Mouse (Mus musculus) C2C12 (cell line): Measurements from ENCODE around the gene Abl2. TPM values are rescaled to one million over a fixed set of nuclear protein-coding genes. Genes with fewer than 3 reads are reported as not detected.

Experiments used
- H3K27me3 ChIP-seq: one replicate; pipeline ENCODE4 v1.6.1; 2011; ENCODE audit not compliant: control insufficient read depth, insufficient read depth, insufficient read length
- H3K36me3 ChIP-seq: one replicate; pipeline ENCODE4 v1.6.1; 2011; ENCODE audit not compliant: control insufficient read depth, insufficient read depth
- H3K4me3 ChIP-seq: one replicate; pipeline ENCODE4 v1.5.1; 2011; ENCODE audit warnings: mild to moderate bottlenecking, control low read depth; ENCODE audit not compliant: poor library complexity, insufficient read depth, severe bottlenecking
- H3K79me2 ChIP-seq: one replicate; pipeline ENCODE4 v1.6.1; 2011; ENCODE audit not compliant: control insufficient read depth, insufficient read depth
- H3K79me3 ChIP-seq: one replicate; pipeline ENCODE4 v1.6.1; 2011; ENCODE audit warnings: low read depth, control low read depth
- H3ac ChIP-seq: one replicate; pipeline ENCODE3; 2011; ENCODE audit warnings: low read depth; ENCODE audit not compliant: control insufficient read depth, insufficient read length
- CEBPB ChIP-seq: IDR thresholded peaks from one replicate; pipeline ENCODE4 v1.6.1; 2011; ENCODE audit warnings: low read depth, mild to moderate bottlenecking, control low read depth, moderate library complexity
- CTCF ChIP-seq: IDR thresholded peaks from one replicate; pipeline ENCODE4 v1.5.1; 2011; ENCODE audit not compliant: control insufficient read depth, insufficient read depth, insufficient read length
- FOSL1 ChIP-seq: IDR thresholded peaks from one replicate; pipeline ENCODE4 v1.8.0; 2011; ENCODE audit warnings: mild to moderate bottlenecking, low read length; ENCODE audit not compliant: poor library complexity, insufficient read depth, severe bottlenecking
- MAX ChIP-seq: IDR thresholded peaks from one replicate; pipeline ENCODE4 v1.6.1; 2011; ENCODE audit warnings: mild to moderate bottlenecking, control low read depth
- MYOD1 ChIP-seq: IDR thresholded peaks from one replicate; pipeline ENCODE4 v1.6.1; 2011; ENCODE audit warnings: low read depth; ENCODE audit not compliant: control insufficient read depth, insufficient read length
- MYOG ChIP-seq: IDR thresholded peaks from one replicate; pipeline ENCODE4 v1.6.1; 2011; ENCODE audit not compliant: control insufficient read depth, insufficient read length; ENCODE audit errors: extremely low read depth
- USF1 ChIP-seq: IDR thresholded peaks from one replicate; pipeline ENCODE4 v1.6.1; 2011; ENCODE audit warnings: low read depth, mild to moderate bottlenecking, control low read depth, moderate library complexity
- polyA plus RNA-seq: library from polyadenylated mRNA; unstranded; fragments of >200 nt; fragmentation: generic; extraction: Trizol; gene quantifications from one replicate; pipeline ENCODE4 v1.2.1, GENCODE M21; 2012; ENCODE audit warnings: missing spikeins

Gene Abl2
- polyA plus RNA-seq, 1 experiment: 17.1 TPM

DNA sequence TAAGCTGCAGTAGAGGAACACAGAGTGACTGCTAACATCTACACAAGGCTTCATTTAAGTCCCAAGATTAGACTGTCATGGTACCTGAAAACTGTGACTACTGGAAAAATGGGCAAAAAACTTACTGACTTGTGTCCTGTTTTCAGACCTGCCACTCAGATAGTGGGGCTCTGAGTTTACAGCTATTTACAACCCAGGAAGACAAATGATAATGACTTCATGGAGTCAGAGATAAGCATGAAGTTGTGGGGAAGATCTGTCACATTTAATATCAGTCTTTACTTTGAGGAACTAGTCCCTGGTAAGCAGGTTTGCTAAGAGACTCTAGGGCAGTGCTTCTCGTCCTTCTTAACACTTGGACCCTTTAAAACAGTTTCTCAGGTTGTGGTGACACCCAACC lies 51.7 kb downstream of the Abl2 start:
- Histone ChIP-seq H3K79me3 (peaks cover 47% of the 10 kb centered on the region), H3K4me3 (no peak overlapping the region), H3ac (no peak overlapping the region), H3K36me3 (no peaks in the 10 kb centered on the region), H3K27me3 (no peaks in the 10 kb centered on the region), H3K79me2 (peaks cover 84% of the 10 kb centered on the region)
- TF ChIP-seq CTCF (no peak), MYOD1 (no peak), MYOG (no peak), MAX (no peak), FOSL1 (no peak), CEBPB (no peak), USF1 (no peak)

- Histone ChIP-seq H3K36me3 (no peaks in the 10 kb centered on the region), H3K27me3 (no peaks in the 10 kb centered on the region), H3K4me3 (no peak overlapping the region), H3K79me3 (peaks cover 52% of the 10 kb centered on the region), H3ac (no peak overlapping the region), H3K79me2 (peaks cover 81% of the 10 kb centered on the region)
- TF ChIP-seq MYOD1 (no peak), CTCF (no peak), MAX (no peak), MYOG (no peak), USF1 (no peak), CEBPB (no peak), FOSL1 (no peak)
Measured at GRCm38 (mm10) chr1:156613855-156614530, 55.4 kb downstream of the Abl2 start.

GRCm38 (mm10) chr1:156614710-156615109 lies 56.1 kb downstream of the Abl2 start:
- H3K27me3 ChIP-seq: no peaks in the 10 kb centered on the region
- H3K4me3 ChIP-seq: no peak overlapping the region
- peaks cover 54% of the 10 kb centered on the region for H3K79me3 ChIP-seq
- peaks cover 81% of the 10 kb centered on the region for H3K79me2 ChIP-seq
- H3K36me3 ChIP-seq: no peaks in the 10 kb centered on the region
- no peak overlapping the region for H3ac ChIP-seq
- TF ChIP-seq MAX: no peak
- no peak for TF ChIP-seq USF1
- no peak for TF ChIP-seq CTCF
- no peak for TF ChIP-seq FOSL1
- TF ChIP-seq MYOD1: no peak
- TF ChIP-seq MYOG: no peak
- TF ChIP-seq CEBPB: no peak

DNA sequence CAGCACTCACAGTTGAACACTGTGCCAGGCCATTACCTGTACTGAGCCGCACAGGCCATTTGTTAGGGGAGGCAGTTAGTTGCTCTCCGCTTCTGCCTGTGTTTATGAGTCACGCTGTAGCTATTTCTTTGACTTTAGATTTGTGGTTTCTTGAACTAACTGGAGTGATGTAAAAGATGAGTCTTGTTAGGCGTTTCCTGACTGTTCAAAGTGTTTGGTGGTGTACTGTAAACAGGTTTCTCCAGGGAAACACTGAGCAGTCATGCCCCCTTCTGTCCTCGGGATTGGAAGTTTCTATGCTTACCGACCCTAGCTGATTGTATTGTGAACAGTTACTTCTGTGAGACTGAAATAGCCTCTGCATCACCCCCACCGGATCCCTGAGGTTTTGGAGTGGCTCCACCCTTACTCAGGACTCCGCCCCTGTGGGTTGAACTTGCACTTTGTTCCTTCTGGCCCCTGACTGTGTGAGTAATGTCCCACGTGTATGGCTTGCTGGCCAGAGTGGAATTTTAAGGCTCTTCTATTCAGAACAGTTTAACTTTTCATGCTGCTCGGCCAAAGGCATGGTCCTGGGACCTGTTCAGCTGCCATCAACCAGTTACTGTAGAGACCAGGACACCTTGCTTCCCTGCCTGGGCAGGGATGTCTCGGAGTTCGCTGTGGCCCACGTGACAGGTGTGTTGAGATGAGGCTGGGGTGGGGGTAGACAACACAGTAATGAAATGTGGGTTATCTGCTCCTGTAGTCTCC lies 57.0 kb downstream of the Abl2 start:
- Histone ChIP-seq H3K79me2 (peaks cover 81% of the 10 kb centered on the region), H3K4me3 (peak overlapping the region; percentile 53), H3K79me3 (peaks cover 52% of the 10 kb centered on the region), H3K27me3 (no peaks in the 10 kb centered on the region), H3K36me3 (no peaks in the 10 kb centered on the region), H3ac (peak overlapping the region; percentile 64)
- TF ChIP-seq FOSL1 (peak; percentile 73), MYOG (no peak), USF1 (peak; percentile 58), CEBPB (peak; percentile 19), MYOD1 (no peak), MAX (peak; percentile 85), CTCF (no peak)

GRCm38 (mm10) chr1:156616989-156617598 lies 58.5 kb downstream of the Abl2 start:
- TF ChIP-seq MAX (no peak), CTCF (no peak), CEBPB (no peak), MYOD1 (no peak), MYOG (no peak), USF1 (no peak), FOSL1 (no peak)
- peak overlapping the region; percentile 53 for H3K4me3 ChIP-seq
- H3K79me2 ChIP-seq: peaks cover 82% of the 10 kb centered on the region
- peaks cover 4% of the 10 kb centered on the region for H3K36me3 ChIP-seq
- H3K79me3 ChIP-seq: peaks cover 51% of the 10 kb centered on the region
- no peaks in the 10 kb centered on the region for H3K27me3 ChIP-seq
- peak overlapping the region; percentile 67 for H3ac ChIP-seq
